Mouse (Mus musculus) stomach, postnatal 0 days (tissue): ENCODE data around the gene Cox4i2.

ENCODE experiments used
- CTCF ChIP-seq: IDR thresholded peaks from 2 replicates; pipeline ENCODE4 v1.5.1; 2016; ENCODE audit warnings: antibody characterized with exemption, low read depth, mild to moderate bottlenecking, moderate library complexity
- EP300 ChIP-seq: optimal IDR thresholded peaks from 2 replicates; pipeline ENCODE3; 2016; ENCODE audit warnings: antibody characterized with exemption

GRCm38 (mm10) chr2:152802303-152802702, 48.3 kb downstream of the Cox4i2 start:
- TF ChIP-seq EP300 (no peak), CTCF (no peak)
